8 mouse cellular contexts compared by ENCODE assay signal in genomic region chr9:77753853-77754727, GRCm38 (mm10). TPM values are rescaled to one million over a fixed set of nuclear protein-coding genes. Genes with fewer than 3 reads are reported as not detected.
DNase-seq lines count a peak whose midpoint lies in the region; ATAC-seq and TF ChIP-seq lines count a peak whose summit lies in the region.

Gclc (plus strand) TSS chr9:77754535.

- peak within 1 kb of the TSS; percentile 93 for H3K27ac ChIP-seq in lung, embryonic 15.5 days
- H3K27ac ChIP-seq in olfactory bulb, adult 2 months (ENCODE audit: insufficient read depth, low read depth, low read length): 0 out of 2 replicates have a peak within 1 kb of the TSS, but pooled peaks have one; percentile 23

- no peaks in the 10 kb centered on the region for H3K9me3 ChIP-seq in lung, embryonic 15.5 days

- no peaks in the 10 kb centered on the region for H3K27me3 ChIP-seq in lung, embryonic 15.5 days

- peak; percentile 63 for ATAC-seq in frontal cortex, adult (ENCODE audit: low TSS enrichment)
- peak; percentile 42 to 55 for ATAC-seq in hematopoietic stem cell, adult 5-6 weeks (replicated peaks in 1 of 2; ENCODE audit: insufficient read depth in 1 of 2, low FRiP score in 2 of 2, low TSS enrichment in 1 of 2, low read depth in 1 of 2, poor library complexity in 2 of 2, severe bottlenecking in 2 of 2)
- peak; percentile 74 for ATAC-seq in lung, embryonic 15.5 days (ENCODE audit: borderline replicate concordance, extremely low read depth, low FRiP score, low TSS enrichment)

- no peaks in the 10 kb centered on the region for H3K36me3 ChIP-seq in lung, embryonic 15.5 days

- WGBS in lung, embryonic 15.5 days: 7% methylated on average over 54 of the region's 54 CpGs
- WGBS in olfactory bulb, adult 2 months: 7% methylated on average over 50 of the region's 54 CpGs

- peaks cover 25% of the 10 kb centered on the region for H3K4me1 ChIP-seq in lung, embryonic 15.5 days
- peaks cover 4% of the 10 kb centered on the region for H3K4me1 ChIP-seq in olfactory bulb, adult 2 months (ENCODE audit: control insufficient read depth, insufficient read depth, low read length)

- peak within 1 kb of the TSS; percentile 79 for H3K9ac ChIP-seq in lung, embryonic 15.5 days

- peak; percentile 65 for TF ChIP-seq POLR2A in olfactory bulb, adult 2 months (IDR thresholded peaks at IDR 0.05; ENCODE audit: insufficient read depth, low read depth, low read length)

- DNase-seq in MEL-GATA-1-ER (ENCODE audit: extremely low read depth, low read depth): peak; percentile 45
- peak; percentile 91 for DNase-seq in cerebellum, adult 9-10 months
- DNase-seq in layer of hippocampus, adult 9-10 months (ENCODE audit: low spot score): peak; percentile 70
- DNase-seq in thymus, adult 18-20 months: peak; percentile 79 to 80

- peak within 1 kb of the TSS; percentile 65 for H3K4me2 ChIP-seq in lung, embryonic 15.5 days

- no peak for TF ChIP-seq CTCF in olfactory bulb, adult 2 months (IDR thresholded peaks at IDR 0.05; ENCODE audit: insufficient read depth, low read depth, low read length)

- H3K4me3 ChIP-seq in lung, embryonic 15.5 days: peak within 1 kb of the TSS; percentile 92
- peak within 1 kb of the TSS; percentile 71 for H3K4me3 ChIP-seq in olfactory bulb, adult 2 months (ENCODE audit: insufficient read depth, low read depth, low read length)

RNA-seq across cellular contexts. Expression of gene Gclc, which starts in this region (rescaled TPM):
- 43.8 and 44.8 TPM in 2 replicates for total RNA-seq in hematopoietic stem cell, adult 5-6 weeks (2017)
- polyA plus RNA-seq in lung, embryonic 15.5 days (2015; fragmentation: Nextera tagmentation; extraction: Ambion mirVana): 16.1 and 19.8 TPM in 2 replicates
- not detected in 2 replicates for polyA plus RNA-seq in olfactory bulb, adult 2 months (2012; ENCODE audit: insufficient read depth, insufficient read length, low replicate concordance, missing spikeins)

Comparison
In these comparisons a context has a peak if more than half of its experiments do, and no peak if none do; other contexts are left out.
1. Peak in every context shown above with its lines: DNase-seq, ATAC-seq, H3K4me3 ChIP-seq and H3K27ac ChIP-seq.